Mouse (Mus musculus): Measurements from ENCODE around the gene Cep112. TPM values are rescaled to one million over a fixed set of nuclear protein-coding genes. Genes with fewer than 3 reads are reported as not detected.

The Cep112 gene
- total RNA-seq, 2 experiments from 2014 or later: 21.0 to 23.1 TPM

- DNase-seq (ENCODE audit: low spot score in 2 of 2): no peak
- no peak overlapping the region for H3K4me3 ChIP-seq
- TF ChIP-seq CTCF (conservative IDR thresholded peaks at IDR 0.05): no peak
- H3K27ac ChIP-seq: no peak overlapping the region
Measured at GRCm38 (mm10) chr11:108798398-108798797, 373.4 kb downstream of the Cep112 start.

- Histone ChIP-seq H3K4me3 (no peak overlapping the region), H3K27ac (no peak overlapping the region)
- no peak for TF ChIP-seq CTCF (conservative IDR thresholded peaks at IDR 0.05)
- no peak for DNase-seq (ENCODE audit: low spot score in 2 of 2)
Measured at GRCm38 (mm10) chr11:108799695-108800094, 374.7 kb downstream of the Cep112 start.

GRCm38 (mm10) chr11:108804030-108804429 lies 379.0 kb downstream of the Cep112 start:
- H3K4me3 ChIP-seq: no peak overlapping the region

GRCm38 (mm10) chr11:108805947-108806346 lies 381.0 kb downstream of the Cep112 start:
- DNase-seq (ENCODE audit: low spot score in 2 of 2): no peak
- Histone ChIP-seq H3K27ac (no peak overlapping the region), H3K4me3 (no peak overlapping the region)
- no peak for TF ChIP-seq CTCF (conservative IDR thresholded peaks at IDR 0.05)

More at GRCm38 (mm10) chr11:108804030-108804429, 379.0 kb downstream of the Cep112 start:
- no peak overlapping the region for H3K27ac ChIP-seq
- TF ChIP-seq CTCF (conservative IDR thresholded peaks at IDR 0.05): no peak
- no peak for DNase-seq (ENCODE audit: low spot score in 2 of 2)

GRCm38 (mm10) chr11:108809626-108810025 lies 384.6 kb downstream of the Cep112 start:
- DNase-seq (ENCODE audit: low spot score in 2 of 2): no peak
- Histone ChIP-seq H3K4me3 (no peak overlapping the region), H3K27ac (no peak overlapping the region)
- no peak for TF ChIP-seq CTCF (conservative IDR thresholded peaks at IDR 0.05)

- TF ChIP-seq CTCF (conservative IDR thresholded peaks at IDR 0.05): no peak
- Histone ChIP-seq H3K27ac (no peak overlapping the region), H3K4me3 (no peak overlapping the region)
- no peak for DNase-seq (ENCODE audit: low spot score in 2 of 2)
Measured at GRCm38 (mm10) chr11:108821771-108822170, 396.8 kb downstream of the Cep112 start.

GRCm38 (mm10) chr11:108822257-108822656 lies 397.3 kb downstream of the Cep112 start:
- no peak for TF ChIP-seq CTCF (conservative IDR thresholded peaks at IDR 0.05)
- DNase-seq (ENCODE audit: low spot score in 2 of 2): no peak
- H3K27ac ChIP-seq: no peak overlapping the region
- no peak overlapping the region for H3K4me3 ChIP-seq

- Histone ChIP-seq H3K4me3 (no peak overlapping the region), H3K27ac (no peak overlapping the region)
- peak in 1 of 2 experiments; percentile 14 for DNase-seq (ENCODE audit: low spot score in 2 of 2)
- TF ChIP-seq CTCF (conservative IDR thresholded peaks at IDR 0.05): no peak
Measured at GRCm38 (mm10) chr11:108827321-108827720, 402.3 kb downstream of the Cep112 start.

GRCm38 (mm10) chr11:108828374-108829025 lies 403.5 kb downstream of the Cep112 start:
- no peak overlapping the region for H3K27ac ChIP-seq
- H3K4me3 ChIP-seq: no peak overlapping the region
- TF ChIP-seq CTCF (conservative IDR thresholded peaks at IDR 0.05): no peak
- DNase-seq (ENCODE audit: low spot score in 2 of 2): no peak

- no peak overlapping the region for H3K27ac ChIP-seq
- no peak for TF ChIP-seq CTCF (conservative IDR thresholded peaks at IDR 0.05)
- no peak overlapping the region for H3K4me3 ChIP-seq
- no peak for DNase-seq (ENCODE audit: low spot score in 2 of 2)
Measured at GRCm38 (mm10) chr11:108836706-108837105, 411.7 kb downstream of the Cep112 start.

GRCm38 (mm10) chr11:108840195-108840594 lies 415.2 kb downstream of the Cep112 start:
- no peak for DNase-seq (ENCODE audit: low spot score in 2 of 2)
- H3K27ac ChIP-seq: no peak overlapping the region
- no peak for TF ChIP-seq CTCF (conservative IDR thresholded peaks at IDR 0.05)
- no peak overlapping the region for H3K4me3 ChIP-seq

GRCm38 (mm10) chr11:108842765-108843164 lies 417.8 kb downstream of the Cep112 start:
- no peak for TF ChIP-seq CTCF (conservative IDR thresholded peaks at IDR 0.05)

GRCm38 (mm10) chr11:108845971-108846370 lies 421.0 kb downstream of the Cep112 start:
- no peak overlapping the region for H3K4me3 ChIP-seq
- no peak for DNase-seq (ENCODE audit: low spot score in 2 of 2)
- H3K27ac ChIP-seq: no peak overlapping the region
- no peak for TF ChIP-seq CTCF (conservative IDR thresholded peaks at IDR 0.05)

More at GRCm38 (mm10) chr11:108842765-108843164, 417.8 kb downstream of the Cep112 start:
- no peak overlapping the region for H3K27ac ChIP-seq
- H3K4me3 ChIP-seq: no peak overlapping the region
- no peak for DNase-seq (ENCODE audit: low spot score in 2 of 2)

- no peak for DNase-seq (ENCODE audit: low spot score in 2 of 2)
- no peak overlapping the region for H3K4me3 ChIP-seq
- no peak overlapping the region for H3K27ac ChIP-seq
- TF ChIP-seq CTCF (conservative IDR thresholded peaks at IDR 0.05): no peak
Measured at GRCm38 (mm10) chr11:108846479-108846878, 421.5 kb downstream of the Cep112 start.
